Mouse (Mus musculus) bone marrow macrophage, adult 2 months (primary cell): ENCODE data around the gene Lsm5. TPM values are rescaled to one million over a fixed set of nuclear protein-coding genes. Genes with fewer than 3 reads are reported as not detected.

ENCODE experiments used
- H3K27ac ChIP-seq: 2 replicates; pipeline ENCODE4 v1.5.1; 2012; ENCODE audit warnings: low read depth, low read length; ENCODE audit not compliant: insufficient read depth
- H3K4me1 ChIP-seq: 2 replicates; pipeline ENCODE4 v1.6.1; 2012; ENCODE audit warnings: low read length; ENCODE audit not compliant: control insufficient read depth, insufficient read depth
- H3K4me3 ChIP-seq: 2 replicates; pipeline ENCODE4 v1.5.1; 2012; ENCODE audit warnings: mild to moderate bottlenecking, low read length, moderate library complexity; ENCODE audit not compliant: insufficient read depth
- CTCF ChIP-seq: IDR thresholded peaks from 2 replicates; pipeline ENCODE4 v1.5.1; 2012; ENCODE audit warnings: low read depth, mild to moderate bottlenecking, low read length, moderate library complexity
- POLR2A ChIP-seq: IDR thresholded peaks from 2 replicates; pipeline ENCODE4 v1.6.1; 2012; ENCODE audit warnings: mild to moderate bottlenecking, low read depth, low read length, borderline replicate concordance
- polyA plus RNA-seq: library from polyadenylated mRNA; stranded (reverse); fragments of >200 nt; gene quantifications from 2 replicates; pipeline ENCODE4 v1.2.4, GENCODE M21; 2012; ENCODE audit not compliant: missing spikeins, insufficient read depth, insufficient read length

The Lsm5 gene
- polyA plus RNA-seq, 1 experiment, result 63.0 TPM

DNA sequence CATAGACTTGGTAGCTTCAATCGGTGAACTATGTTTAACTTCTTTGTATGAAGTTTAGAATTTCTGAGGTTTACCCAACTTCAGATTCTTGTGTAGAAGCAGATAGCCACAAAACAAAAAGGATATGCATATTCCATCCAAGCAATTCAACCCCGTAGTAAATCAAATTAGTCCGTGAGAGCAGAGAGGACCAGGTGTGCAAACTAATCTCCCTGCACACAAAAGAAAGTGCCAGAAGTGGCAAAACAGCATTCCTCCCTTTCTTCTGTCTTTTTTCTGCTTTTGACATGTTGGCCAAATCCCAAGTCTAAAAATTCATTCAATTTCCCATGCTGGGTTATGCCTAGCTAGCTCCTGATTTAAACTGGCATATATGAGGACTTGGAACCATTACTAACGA is 12.1 kb downstream of the Lsm5 start:
- Histone ChIP-seq H3K27ac (no peak overlapping the region), H3K4me1 (no peaks in the 10 kb centered on the region), H3K4me3 (no peak overlapping the region)
- no peak for TF ChIP-seq POLR2A
- no peak for TF ChIP-seq CTCF

DNA sequence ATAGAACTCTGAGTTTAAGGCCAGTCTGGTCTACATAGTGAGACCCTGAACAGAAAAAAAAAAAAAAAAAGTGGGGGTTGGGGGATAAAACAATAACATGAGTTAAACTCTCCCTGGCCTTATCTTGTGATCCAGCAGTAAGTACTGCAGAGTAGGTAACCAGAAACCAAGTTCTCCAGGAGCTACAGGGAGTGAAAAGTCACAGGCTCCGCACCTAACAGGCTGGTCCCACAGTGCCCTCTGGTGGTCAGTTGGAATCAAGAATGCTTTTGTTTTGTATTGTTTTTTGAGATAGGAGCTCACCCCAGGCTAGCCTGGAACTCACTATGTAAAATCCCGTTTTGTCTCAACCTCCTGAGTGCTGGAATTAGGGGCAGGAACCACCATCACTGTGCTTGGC is 13.3 kb downstream of the Lsm5 start:
- Histone ChIP-seq H3K4me3 (no peak overlapping the region), H3K27ac (no peak overlapping the region), H3K4me1 (no peaks in the 10 kb centered on the region; the same call in 1 of the 2 replicates)
- TF ChIP-seq CTCF (peak; percentile 70), POLR2A (no peak)

DNA sequence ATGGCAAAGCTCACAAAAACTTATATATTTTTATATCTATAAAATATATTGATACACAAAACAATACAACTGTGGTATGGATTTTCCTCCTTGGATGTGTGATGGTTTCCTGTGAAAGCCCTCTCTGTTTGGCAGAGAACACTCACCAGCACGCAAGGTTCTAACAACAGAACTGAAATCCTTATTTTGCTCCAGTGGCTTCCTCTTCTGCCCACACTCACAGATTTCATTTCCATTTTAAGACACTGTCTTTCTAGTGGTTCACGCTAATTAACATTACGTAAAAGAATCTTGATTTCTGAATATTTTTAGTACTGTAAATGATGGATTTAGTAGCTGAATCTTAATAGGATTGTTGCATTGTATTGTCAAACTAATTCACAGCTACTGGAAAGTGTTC is 16.3 kb downstream of the Lsm5 start:
- no peak for TF ChIP-seq CTCF
- TF ChIP-seq POLR2A, result no peak
- no peaks in the 10 kb centered on the region; the same call in 1 of the 2 replicates for H3K4me1 ChIP-seq
- no peak overlapping the region for H3K4me3 ChIP-seq
- H3K27ac ChIP-seq, result no peak overlapping the region

DNA sequence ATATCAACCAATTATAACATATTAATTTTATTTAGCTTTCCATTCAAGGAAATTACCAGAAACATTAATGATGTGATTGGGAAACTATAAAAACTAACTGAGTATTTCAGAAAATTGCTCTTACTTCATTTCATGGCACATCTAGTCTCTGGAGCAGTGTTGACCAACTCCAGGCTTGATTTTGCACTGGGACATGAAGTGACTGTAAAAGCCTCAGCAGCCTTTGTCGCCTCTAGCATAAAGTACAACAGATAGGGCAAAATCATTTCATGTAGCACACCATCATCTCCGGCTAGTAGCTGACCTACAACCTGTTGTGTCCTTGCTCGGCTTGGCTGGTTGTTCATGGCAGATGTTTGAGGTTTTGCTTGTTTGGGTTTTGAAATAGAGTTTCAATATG is 40.1 kb downstream of the Lsm5 start:
- Histone ChIP-seq H3K4me1 (no peaks in the 10 kb centered on the region), H3K27ac (no peak overlapping the region), H3K4me3 (no peak overlapping the region)
- TF ChIP-seq CTCF (no peak), POLR2A (no peak)

DNA sequence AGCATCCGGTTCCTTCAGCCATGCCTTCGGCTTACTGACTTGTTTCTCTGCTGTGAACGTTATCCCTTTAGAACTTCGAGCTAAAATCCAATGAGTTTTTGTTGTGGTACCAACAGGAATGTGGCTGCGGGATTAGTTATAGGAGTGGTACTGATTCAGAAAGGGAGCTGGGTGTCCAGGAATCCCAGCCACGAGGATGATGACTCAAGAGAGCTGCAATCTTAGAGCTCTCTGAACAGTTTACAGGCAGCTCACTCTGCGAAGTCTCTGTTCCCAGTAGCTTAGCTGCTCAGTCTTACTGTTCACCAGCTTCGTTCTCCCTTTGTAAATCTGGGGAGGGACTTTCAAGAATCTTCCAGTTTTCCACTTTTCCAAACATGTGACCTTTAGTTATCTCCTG is 49.1 kb downstream of the Lsm5 start:
- no peak overlapping the region for H3K27ac ChIP-seq
- H3K4me1 ChIP-seq, result no peaks in the 10 kb centered on the region
- H3K4me3 ChIP-seq, result no peak overlapping the region
- TF ChIP-seq POLR2A (no peak), CTCF (no peak)

DNA sequence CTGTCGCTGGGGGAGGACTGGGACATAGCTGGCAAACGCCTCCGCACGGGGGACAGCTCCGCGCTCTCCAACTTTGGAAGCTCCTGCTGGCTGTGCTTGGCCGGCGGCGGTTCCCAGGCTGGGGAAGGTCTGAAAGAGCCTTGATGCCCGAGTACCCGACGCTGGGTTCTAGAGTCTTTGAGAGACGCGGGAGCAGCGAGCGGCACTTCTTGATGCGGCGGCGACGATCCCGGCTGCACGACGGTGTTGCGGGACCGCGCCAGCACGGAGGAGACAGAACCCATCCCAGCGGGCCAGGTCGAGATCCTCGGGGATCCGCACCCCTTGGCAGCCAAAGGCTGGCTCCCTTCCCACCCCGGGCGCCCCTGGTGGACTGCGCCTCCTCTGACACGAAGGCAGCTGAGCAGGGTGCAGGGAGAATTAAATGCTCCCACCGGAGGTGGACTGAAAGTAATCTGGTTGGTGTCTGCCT is 52.4 kb downstream of the Lsm5 start:
- Histone ChIP-seq H3K4me1 (no peaks in the 10 kb centered on the region), H3K27ac (no peak overlapping the region), H3K4me3 (peak overlapping the region; percentile 4; the same call in 1 of the 2 replicates)
- no peak for TF ChIP-seq POLR2A
- no peak for TF ChIP-seq CTCF

Other genes with a start within 250 kb of the Lsm5 start
- 0.23 TPM in 1 of 2 replicates, not detected in the other for gene Pde1c, start 135.6 kb downstream of the Lsm5 start, polyA plus RNA-seq
- gene Avl9, start 10.2 kb upstream of the Lsm5 start, polyA plus RNA-seq, result 18.9 and 19.2 TPM in 2 replicates
- gene Kbtbd2, start 93.1 kb upstream of the Lsm5 start, polyA plus RNA-seq, result 35.1 and 42.6 TPM in 2 replicates
- gene Fkbp9, start 127.3 kb upstream of the Lsm5 start, polyA plus RNA-seq, result 6.8 and 6.9 TPM in 2 replicates
- 29.9 and 30.8 TPM in 2 replicates for gene Nt5c3, start 219.2 kb upstream of the Lsm5 start, polyA plus RNA-seq
- not detected in 2 replicates for gene Vmn1r4, start 219.3 kb upstream of the Lsm5 start, polyA plus RNA-seq